Mouse (Mus musculus) spleen, adult 2 months (tissue): ENCODE data around the gene Cuta.

Experiments
- CTCF ChIP-seq: fragments of 200-500 bp; IDR thresholded peaks from 2 replicates; pipeline ENCODE4 v1.5.1; 2011; ENCODE audit warnings: mild to moderate bottlenecking, inconsistent platforms; ENCODE audit not compliant: insufficient read depth, insufficient read length, insufficient replicate concordance; ENCODE audit errors: extremely low read depth
- POLR2A ChIP-seq: fragments of 200-500 bp; IDR thresholded peaks from 2 replicates; pipeline ENCODE4 v1.6.1; 2011; ENCODE audit warnings: low read depth, low read length, inconsistent platforms

DNA sequence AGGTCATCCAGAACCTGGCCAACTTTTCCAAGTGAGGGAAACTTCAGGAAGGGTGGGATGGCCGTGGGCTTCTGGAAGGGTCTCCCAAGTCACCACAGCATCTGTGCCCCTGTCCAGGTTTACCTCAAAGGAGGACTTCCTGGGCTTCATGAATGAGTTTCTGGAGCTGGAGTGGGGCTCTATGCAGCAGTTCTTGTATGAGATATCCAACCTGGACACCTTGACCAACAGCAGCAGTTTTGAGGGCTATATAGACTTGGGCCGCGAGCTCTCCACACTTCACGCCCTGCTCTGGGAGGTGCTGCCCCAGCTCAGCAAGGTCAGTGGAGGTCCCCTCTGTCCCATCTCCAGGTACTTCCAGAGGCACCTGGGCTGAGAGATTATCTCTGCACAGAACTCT lies 20.4 kb upstream of the Cuta start:
- TF ChIP-seq CTCF = no peak
- no peak for TF ChIP-seq POLR2A
